Mouse (Mus musculus) liver, adult (tissue): ENCODE results near the gene Cdh23.

Experiments
- GATA4 ChIP-seq: IDR thresholded peaks from 2 replicates; pipeline ENCODE4 v1.6.1; 2014; ENCODE audit warnings: mild to moderate bottlenecking, low read length; ENCODE audit not compliant: insufficient replicate concordance

The Cdh23 gene

GRCm38 (mm10) chr10:60279941-60280301, 416.4 kb downstream of the Cdh23 start:
- no peak for TF ChIP-seq GATA4

- no peak for TF ChIP-seq GATA4
These were observed 416.9 kb downstream of the Cdh23 start for GRCm38 (mm10) chr10:60279290-60279940.

GRCm38 (mm10) chr10:60278786-60279185, 417.5 kb downstream of the Cdh23 start:
- TF ChIP-seq GATA4 = no peak

- TF ChIP-seq GATA4 = no peak
These were observed 418.3 kb downstream of the Cdh23 start for GRCm38 (mm10) chr10:60278006-60278399.

- TF ChIP-seq GATA4 = no peak
These were observed 418.9 kb downstream of the Cdh23 start, which contains the start of gene Psap for GRCm38 (mm10) chr10:60277207-60278005. Gene Psap (plus strand): TSS chr10:60277627.

- TF ChIP-seq GATA4 = no peak
These were observed 422.9 kb downstream of the Cdh23 start for GRCm38 (mm10) chr10:60273382-60273781.

- no peak for TF ChIP-seq GATA4
These were observed 424.0 kb downstream of the Cdh23 start for GRCm38 (mm10) chr10:60272241-60272640.

GRCm38 (mm10) chr10:60271015-60271414, 425.3 kb downstream of the Cdh23 start:
- TF ChIP-seq GATA4 = no peak

- TF ChIP-seq GATA4 = peak; percentile 21; the same call in 1 of the 2 replicates
These were observed 426.9 kb downstream of the Cdh23 start for GRCm38 (mm10) chr10:60269141-60270064.

- no peak for TF ChIP-seq GATA4
These were observed 427.6 kb downstream of the Cdh23 start for GRCm38 (mm10) chr10:60268738-60269137.

GRCm38 (mm10) chr10:60266842-60267401, 429.4 kb downstream of the Cdh23 start:
- TF ChIP-seq GATA4 = no peak

GRCm38 (mm10) chr10:60265252-60265651, 431.0 kb downstream of the Cdh23 start:
- peak; percentile 28; the same call in 1 of the 2 replicates for TF ChIP-seq GATA4

- no peak for TF ChIP-seq GATA4
These were observed 432.9 kb downstream of the Cdh23 start for GRCm38 (mm10) chr10:60263351-60263750.

GRCm38 (mm10) chr10:60262386-60262785, 433.9 kb downstream of the Cdh23 start:
- TF ChIP-seq GATA4 = peak; percentile 39; the same call in 1 of the 2 replicates

GRCm38 (mm10) chr10:60261530-60261929, 434.8 kb downstream of the Cdh23 start:
- TF ChIP-seq GATA4 = no peak
